Mouse (Mus musculus) layer of hippocampus, adult 8-10 months (tissue): ENCODE data around the gene Col15a1. TPM values are rescaled to one million over a fixed set of nuclear protein-coding genes. Genes with fewer than 3 reads are reported as not detected.

ENCODE experiments used
- DNase-seq, 2 experiments: peaks; one replicate each; pipeline ENCODE4 v3.0.0; 2022; ENCODE audit warnings: low spot score in 2 of 2
- total RNA-seq, 4 experiments: library from RNA; stranded (reverse); gene quantifications; 2 replicates each; pipeline ENCODE4 v1.2.4; 2022

Col15a1 gene
- total RNA-seq, result 10 to 100 TPM in 1 of 4 experiments, 1 to 10 TPM in 3; 5.5 to 13.3 (median 5.7) TPM

GRCm38 (mm10) chr4:47207969-47208420 lies at the start of gene Col15a1:
Col15a1 (plus strand) TSS chr4:47208161.
- no peak for DNase-seq

DNA sequence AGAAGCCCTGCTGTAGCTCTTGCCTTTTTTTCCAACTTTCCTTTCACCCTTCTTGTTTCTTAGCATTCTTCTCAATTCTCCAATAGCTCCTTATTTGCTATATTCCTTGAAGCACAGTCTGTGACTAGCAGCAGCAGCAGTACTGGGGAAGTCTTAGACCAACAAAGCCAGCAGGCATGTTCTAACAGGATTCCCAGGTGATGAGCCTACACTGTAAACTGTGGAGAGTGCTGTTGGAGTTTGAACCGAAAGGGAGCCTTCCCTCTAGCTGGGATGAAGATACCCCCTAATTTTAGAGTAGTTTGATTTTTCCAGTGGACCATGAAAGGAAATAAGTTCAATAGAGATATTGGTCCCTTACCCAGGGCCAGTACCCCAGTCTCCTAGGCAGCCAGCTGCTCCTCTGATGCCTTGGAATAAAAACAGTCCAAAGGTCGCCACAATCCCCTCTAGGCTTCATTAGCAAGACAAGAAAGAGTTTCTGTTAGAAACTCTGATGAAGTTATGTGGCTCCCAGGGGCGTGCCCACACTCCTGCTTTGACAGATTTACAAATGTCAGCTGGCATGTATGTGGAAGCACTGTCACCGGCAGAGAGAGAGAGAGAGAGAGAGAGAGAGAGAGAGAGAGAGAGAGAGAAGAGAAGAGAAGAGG lies 46.7 kb upstream of the Col15a1 start:
- no peak for DNase-seq

GRCm38 (mm10) chr4:47161756-47162587 lies 46.0 kb upstream of the Col15a1 start:
- no peak for DNase-seq

DNA sequence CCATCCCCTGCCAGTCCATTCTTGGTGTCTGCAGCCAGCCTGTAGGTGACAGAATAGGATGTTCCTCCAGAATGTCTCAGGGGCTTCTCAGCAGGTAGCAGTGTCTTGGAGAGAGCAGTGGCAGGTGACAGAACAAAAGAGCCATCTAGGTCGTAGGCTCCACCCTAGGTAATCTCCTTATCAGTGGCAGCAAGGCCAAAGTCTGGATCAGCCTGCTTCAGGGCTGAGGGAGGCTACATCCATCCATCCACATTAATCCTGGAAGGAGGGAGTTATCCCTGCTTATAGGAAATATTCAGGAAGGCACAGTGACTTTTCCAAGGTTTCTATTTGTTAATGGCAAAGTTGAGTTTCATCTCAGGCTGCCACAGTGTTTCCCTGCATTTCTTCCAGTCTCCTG lies 35.6 kb upstream of the Col15a1 start:
- DNase-seq, result no peak

DNA sequence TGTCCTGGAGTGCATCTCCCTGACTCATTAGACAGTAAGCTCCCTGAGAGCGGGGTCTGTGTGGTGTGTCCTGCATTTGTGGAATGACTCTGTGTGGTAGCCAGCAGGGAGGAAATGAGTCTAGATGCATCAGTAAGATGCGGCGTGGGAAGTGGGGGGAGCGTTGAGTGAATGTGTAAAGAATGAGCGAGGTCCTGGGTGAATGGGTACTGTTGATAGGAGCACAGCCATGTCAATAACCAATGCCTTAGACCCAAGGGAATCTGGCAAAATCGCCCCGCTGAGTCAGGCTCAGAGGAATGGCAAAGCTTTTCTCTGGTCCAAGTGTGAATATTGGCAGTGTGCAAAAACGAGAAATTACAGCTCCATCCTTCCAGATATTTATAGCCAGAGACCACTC lies 30.9 kb upstream of the Col15a1 start:
- no peak for DNase-seq

GRCm38 (mm10) chr4:47178261-47178961 lies 29.6 kb upstream of the Col15a1 start:
- no peak for DNase-seq

DNA sequence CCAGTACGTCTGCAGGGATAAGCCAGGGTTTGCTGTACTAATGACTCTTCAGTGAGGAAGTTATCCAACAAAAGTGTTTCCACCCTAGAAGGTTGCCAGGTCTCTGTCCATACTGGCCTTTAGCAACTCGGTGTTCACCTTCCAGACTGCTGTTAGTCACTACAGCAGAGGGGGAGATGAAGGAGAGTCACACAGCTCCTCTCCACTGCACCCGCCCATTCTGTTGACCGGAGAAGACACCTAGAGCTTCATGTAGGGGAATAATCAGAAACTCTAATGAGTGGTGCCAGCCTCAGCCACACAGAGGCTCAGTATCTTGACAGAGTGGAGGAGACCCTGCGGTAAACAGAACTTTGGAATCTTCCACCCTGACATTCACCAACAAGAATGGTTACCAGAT lies 28.4 kb upstream of the Col15a1 start:
- DNase-seq, result no peak

DNA sequence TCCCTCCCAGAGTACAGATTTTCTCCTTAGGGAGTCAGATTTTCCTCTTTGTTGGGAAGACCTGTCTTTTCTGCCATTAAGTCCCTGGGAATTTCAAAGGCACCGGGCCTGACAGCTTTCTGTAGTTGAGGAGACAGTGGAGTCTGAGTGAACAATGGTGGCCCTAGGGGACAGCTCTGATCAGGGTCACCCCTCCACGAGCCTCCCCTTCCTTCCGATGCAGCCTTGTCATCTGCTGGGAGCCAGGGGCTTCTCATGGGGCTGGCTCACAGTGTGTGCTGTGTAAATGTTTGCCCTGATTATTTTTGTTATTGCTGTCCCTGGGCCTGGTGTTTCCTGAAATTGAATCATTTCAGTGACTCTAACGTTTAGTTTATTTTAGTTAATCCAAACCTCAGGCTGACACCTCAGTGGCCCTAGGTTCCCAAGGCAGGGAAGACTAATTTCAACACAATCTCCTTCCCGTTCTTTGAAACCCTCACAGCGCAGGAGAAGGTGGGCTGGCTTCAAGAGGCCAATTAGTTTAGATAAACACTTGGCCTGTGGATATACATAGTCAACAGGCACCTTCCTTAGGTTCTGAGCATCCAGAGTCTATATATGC lies 23.8 kb upstream of the Col15a1 start:
- no peak for DNase-seq

DNA sequence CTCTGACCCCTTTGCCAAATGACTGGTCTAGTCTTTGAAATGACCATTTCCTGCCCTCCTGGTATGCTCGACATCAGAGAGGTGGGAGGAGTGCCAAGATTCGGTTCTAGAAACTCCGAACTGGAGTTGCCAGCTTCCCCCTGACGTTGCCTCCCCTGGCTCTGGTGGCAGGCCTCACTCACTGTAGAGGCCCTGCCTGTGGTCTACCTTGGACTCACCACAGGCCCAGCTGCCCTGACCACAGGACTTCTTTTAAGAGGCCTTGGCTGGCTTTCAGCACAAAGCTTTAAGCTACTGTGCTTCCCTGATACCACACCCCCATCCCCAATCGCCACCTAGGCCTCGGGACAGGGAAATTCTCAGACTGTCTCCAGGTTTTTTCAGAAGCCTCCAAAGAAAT lies 21.4 kb upstream of the Col15a1 start:
- no peak for DNase-seq

GRCm38 (mm10) chr4:47196173-47196572 lies 11.8 kb upstream of the Col15a1 start:
- DNase-seq, result no peak

- DNase-seq, result no peak
Measured at GRCm38 (mm10) chr4:47203643-47204042, 4.3 kb upstream of the Col15a1 start.

DNA sequence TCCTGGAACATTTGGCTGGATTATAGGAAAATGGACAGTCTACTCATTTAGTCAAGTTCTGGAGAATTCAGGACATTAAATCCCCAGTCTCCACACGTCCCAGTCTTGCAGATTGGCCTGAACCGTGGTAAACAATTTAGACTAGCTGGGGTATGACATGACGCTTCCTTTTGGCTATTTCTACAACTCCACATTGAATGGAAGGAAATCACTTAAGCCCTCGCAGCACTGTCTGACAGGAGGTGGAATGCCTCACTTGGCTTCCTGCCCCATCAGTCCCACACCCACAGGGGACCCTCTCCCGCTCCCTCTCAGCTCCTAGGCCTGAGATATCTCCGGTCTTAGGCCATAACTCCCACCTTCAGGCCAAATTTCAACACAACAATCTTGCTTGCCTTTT lies 2.1 kb upstream of the Col15a1 start:
- DNase-seq, result no peak

GRCm38 (mm10) chr4:47208421-47208991 lies 545 bp downstream of the Col15a1 start:
- no peak for DNase-seq

- DNase-seq, result no peak
Measured at GRCm38 (mm10) chr4:47209466-47209865, 1.5 kb downstream of the Col15a1 start.

GRCm38 (mm10) chr4:47218828-47219227 lies 10.9 kb downstream of the Col15a1 start:
- no peak for DNase-seq

DNA sequence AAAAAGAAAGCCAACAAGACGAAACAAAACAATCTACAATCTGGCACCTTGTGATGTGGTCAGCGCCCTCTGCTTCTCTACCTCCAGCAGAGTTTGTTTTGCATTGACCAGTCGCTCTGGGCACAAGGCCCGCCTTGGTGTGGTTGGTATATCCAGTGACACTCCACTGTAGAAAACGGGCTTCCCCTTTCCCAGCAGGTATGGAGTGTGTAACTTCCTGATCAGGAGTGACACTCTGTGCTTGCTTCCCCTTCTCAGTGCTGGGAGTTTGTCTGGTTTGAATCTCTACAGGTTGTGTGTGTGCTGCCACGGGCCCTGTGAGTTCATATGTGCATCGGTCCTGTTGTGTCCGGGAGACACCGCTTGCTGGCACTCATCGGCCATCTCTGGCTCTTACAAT lies 11.4 kb downstream of the Col15a1 start:
- no peak for DNase-seq

DNA sequence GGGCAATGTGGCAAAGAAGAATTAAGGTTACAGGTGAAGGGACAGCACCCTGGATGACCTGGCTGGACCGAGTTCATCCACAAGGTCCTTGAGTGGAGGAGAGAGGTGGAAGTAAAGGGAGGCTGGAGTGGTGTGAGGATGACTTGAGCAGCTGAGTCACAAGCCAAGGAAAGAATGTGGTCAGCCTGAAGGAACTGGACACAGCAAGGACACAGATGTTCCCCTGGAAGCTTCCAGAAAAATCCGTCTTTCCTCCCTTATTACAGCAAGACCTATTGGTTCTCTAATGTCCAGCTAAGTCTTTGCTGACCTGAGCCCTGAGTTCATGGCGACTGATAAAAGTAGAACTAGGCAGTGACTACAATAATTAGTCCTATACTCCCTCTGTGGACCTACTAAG lies 12.6 kb downstream of the Col15a1 start:
- no peak for DNase-seq

GRCm38 (mm10) chr4:47222146-47222545 lies 14.2 kb downstream of the Col15a1 start:
- no peak for DNase-seq

GRCm38 (mm10) chr4:47225920-47226319 lies 18.0 kb downstream of the Col15a1 start:
- DNase-seq, result no peak

GRCm38 (mm10) chr4:47227101-47227500 lies 19.1 kb downstream of the Col15a1 start:
- DNase-seq, result no peak

DNA sequence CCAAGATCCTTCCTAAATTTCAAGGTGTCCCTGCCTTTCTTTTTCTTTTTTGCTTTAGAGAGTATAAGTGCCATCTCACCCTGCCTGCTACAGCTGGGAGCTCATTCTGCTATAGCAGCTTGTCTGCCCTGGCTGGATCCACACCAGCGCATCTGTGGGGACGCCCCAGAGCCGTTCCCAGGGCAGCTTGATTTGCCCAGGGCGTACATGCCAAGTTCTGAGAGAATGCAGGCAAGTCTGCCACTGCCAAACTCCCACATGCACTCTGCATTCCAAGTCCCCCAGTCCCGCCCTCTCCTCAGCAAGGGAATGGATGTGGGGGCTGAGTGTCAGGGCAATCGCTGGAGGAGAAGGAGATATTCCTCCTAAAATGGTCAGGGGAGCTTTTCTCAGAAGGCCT lies 19.8 kb downstream of the Col15a1 start:
- DNase-seq, result peak; percentile 75 to 81
